Mouse (Mus musculus): ENCODE results near the gene Gm20388. TPM values are rescaled to one million over a fixed set of nuclear protein-coding genes. Genes with fewer than 3 reads are reported as not detected.

The Gm20388 gene
- polyA plus RNA-seq, 1 experiment from 2014 or later: not detected

DNA sequence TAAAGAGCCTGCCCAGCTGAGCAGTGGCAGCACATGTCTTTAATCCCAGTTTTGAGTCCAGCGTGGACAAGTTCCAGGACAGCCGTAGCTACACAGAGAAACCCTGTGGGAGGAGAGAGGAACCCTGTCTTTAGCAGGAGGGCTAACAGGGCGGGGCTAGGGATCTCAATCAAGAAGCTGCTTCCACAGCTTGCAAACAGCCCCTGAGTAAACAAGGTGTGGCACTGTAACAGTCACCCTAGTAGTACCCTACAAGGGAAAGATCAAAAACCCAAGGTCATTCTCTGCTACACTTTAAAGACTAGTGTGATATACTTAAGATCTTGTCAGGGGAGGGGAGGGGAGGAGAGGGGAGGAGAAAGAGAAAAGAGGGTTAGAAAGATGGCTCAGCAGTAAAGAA lies 3126.3 kb downstream of the Gm20388 start:
- Histone ChIP-seq H3K27me3 (ENCODE audit: control insufficient read depth, insufficient read depth, low read length) (no peaks in the 10 kb centered on the region), H3K4me1 (ENCODE audit: control insufficient read depth, insufficient read depth, low read length) (peaks cover 32% of the 10 kb centered on the region), H3K27ac (ENCODE audit: low read depth, low read length) (no peak overlapping the region), H3K9me3 (ENCODE audit: control insufficient read depth, low read length) (no peaks in the 10 kb centered on the region), H3K4me3 (ENCODE audit: low read depth, low read length) (no peak overlapping the region), H3K9ac (ENCODE audit: low read length) (no peak overlapping the region), H3K4me2 (no peak overlapping the region), H3K36me3 (ENCODE audit: control insufficient read depth, insufficient read depth, low read length) (no peaks in the 10 kb centered on the region)
- WGBS: 85% methylated on average over 3 of the region's 3 CpGs
- no peak for ATAC-seq (ENCODE audit: low FRiP score)
- DNase-seq (ENCODE audit: low spot score, missing footprints): peak; percentile 66

DNA sequence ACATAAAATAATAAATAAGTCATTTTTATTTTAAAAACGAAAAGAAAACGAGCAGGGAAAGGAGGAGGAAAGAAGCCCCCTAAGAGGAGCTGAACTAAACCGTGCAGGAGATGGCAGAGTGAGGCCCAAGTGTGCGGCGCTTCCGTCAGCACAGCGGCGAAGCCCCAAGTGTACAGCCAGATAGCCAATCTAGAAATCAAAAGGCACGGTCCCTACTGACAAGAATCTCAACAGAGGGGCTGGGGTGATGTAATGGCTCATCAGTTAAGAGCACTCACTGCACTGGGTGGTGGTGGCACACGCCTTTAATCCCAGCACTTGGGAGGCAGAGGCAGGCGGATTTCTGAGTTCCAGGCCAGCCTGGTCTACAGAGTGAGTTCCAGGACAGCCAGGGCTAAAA lies 3126.8 kb downstream of the Gm20388 start:
- H3K27me3 ChIP-seq (ENCODE audit: control insufficient read depth, insufficient read depth, low read length): no peaks in the 10 kb centered on the region
- no peaks in the 10 kb centered on the region for H3K36me3 ChIP-seq (ENCODE audit: control insufficient read depth, insufficient read depth, low read length)
- H3K9ac ChIP-seq (ENCODE audit: low read length): no peak overlapping the region
- H3K4me2 ChIP-seq: no peak overlapping the region
- 90% methylated on average over 11 of the region's 11 CpGs for WGBS
- no peak overlapping the region for H3K4me3 ChIP-seq (ENCODE audit: low read depth, low read length)
- ATAC-seq (ENCODE audit: low FRiP score): no peak
- H3K27ac ChIP-seq (ENCODE audit: low read depth, low read length): no peak overlapping the region
- DNase-seq (ENCODE audit: low spot score, missing footprints): no peak
- H3K4me1 ChIP-seq (ENCODE audit: control insufficient read depth, insufficient read depth, low read length): peaks cover 30% of the 10 kb centered on the region
- no peaks in the 10 kb centered on the region for H3K9me3 ChIP-seq (ENCODE audit: control insufficient read depth, low read length)

DNA sequence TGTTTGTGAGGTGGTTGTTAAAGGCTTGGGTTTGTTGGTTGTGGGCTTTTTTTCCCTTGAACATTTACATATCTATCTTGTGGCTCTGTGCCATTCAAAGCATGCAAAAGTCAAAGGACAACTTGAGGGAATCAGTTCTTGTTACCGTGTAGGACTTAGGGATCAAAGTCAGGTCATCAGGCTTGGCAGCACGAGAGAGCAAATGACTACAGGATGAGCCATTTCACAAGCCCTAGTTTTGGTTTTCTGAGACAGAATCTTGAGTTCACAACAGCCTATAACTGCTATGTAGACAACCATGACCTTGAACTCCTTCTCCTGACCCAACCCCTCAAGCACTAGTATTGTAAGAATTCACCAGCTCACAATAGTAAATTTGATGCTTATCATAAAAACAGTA lies 3127.7 kb downstream of the Gm20388 start:
- no peak for DNase-seq (ENCODE audit: low spot score, missing footprints)
- H3K27me3 ChIP-seq (ENCODE audit: control insufficient read depth, insufficient read depth, low read length): no peaks in the 10 kb centered on the region
- H3K4me1 ChIP-seq (ENCODE audit: control insufficient read depth, insufficient read depth, low read length): peaks cover 33% of the 10 kb centered on the region
- no peak for ATAC-seq (ENCODE audit: low FRiP score)
- H3K9me3 ChIP-seq (ENCODE audit: control insufficient read depth, low read length): no peaks in the 10 kb centered on the region
- H3K27ac ChIP-seq (ENCODE audit: low read depth, low read length): no peak overlapping the region
- no peak overlapping the region for H3K9ac ChIP-seq (ENCODE audit: low read length)
- no peak overlapping the region for H3K4me3 ChIP-seq (ENCODE audit: low read depth, low read length)
- WGBS: 65% methylated on average over 2 of the region's 2 CpGs
- no peaks in the 10 kb centered on the region for H3K36me3 ChIP-seq (ENCODE audit: control insufficient read depth, insufficient read depth, low read length)
- no peak overlapping the region for H3K4me2 ChIP-seq

DNA sequence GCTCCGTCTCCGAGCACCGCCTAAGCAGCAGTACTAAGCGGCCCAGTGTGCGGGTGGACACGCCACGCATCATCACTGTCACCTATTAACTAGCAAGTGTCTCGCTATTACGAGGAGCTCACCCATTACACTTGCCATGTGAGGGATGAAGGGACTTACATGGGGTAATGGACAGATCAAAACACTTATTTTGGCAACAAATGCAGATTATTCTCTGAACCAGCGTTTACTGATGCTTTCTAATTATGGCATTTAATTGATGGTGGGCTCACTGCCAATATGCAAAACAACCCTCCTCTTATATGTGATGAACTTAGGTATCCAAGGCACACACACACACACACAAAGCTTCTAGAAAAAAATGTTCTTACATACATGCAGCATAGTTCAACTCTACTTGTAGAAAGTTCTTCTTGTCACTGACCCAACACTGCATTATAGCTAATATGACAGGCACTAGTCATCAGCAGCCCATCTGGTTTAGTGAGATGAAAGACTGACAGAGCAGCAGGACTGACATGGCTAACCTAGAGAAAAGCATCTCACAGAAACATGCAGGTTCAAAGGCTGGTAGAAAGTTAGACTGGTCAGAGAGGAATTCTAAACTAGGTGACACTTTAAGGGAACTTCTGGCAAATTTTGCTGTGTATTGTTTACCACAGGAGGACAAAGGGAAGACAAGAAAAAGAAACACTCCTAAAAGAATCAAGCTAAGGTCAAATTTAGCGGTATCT lies 3128.9 kb downstream of the Gm20388 start:
- Histone ChIP-seq H3K9me3 (ENCODE audit: control insufficient read depth, low read length) (no peaks in the 10 kb centered on the region), H3K9ac (ENCODE audit: low read length) (peak overlapping the region; percentile 99), H3K27ac (ENCODE audit: low read depth, low read length) (no peak overlapping the region; the same call in 1 of the 2 replicates), H3K4me1 (ENCODE audit: control insufficient read depth, insufficient read depth, low read length) (peaks cover 35% of the 10 kb centered on the region), H3K4me2 (peak overlapping the region; percentile 80), H3K4me3 (ENCODE audit: low read depth, low read length) (peak overlapping the region; percentile 100; the same call in 1 of the 2 replicates), H3K36me3 (ENCODE audit: control insufficient read depth, insufficient read depth, low read length) (no peaks in the 10 kb centered on the region), H3K27me3 (ENCODE audit: control insufficient read depth, insufficient read depth, low read length) (no peaks in the 10 kb centered on the region)
- DNase-seq (ENCODE audit: low spot score, missing footprints) (peak; percentile 91), ATAC-seq (ENCODE audit: low FRiP score) (no peak)
- WGBS: 53% methylated on average over 11 of the region's 11 CpGs

DNA sequence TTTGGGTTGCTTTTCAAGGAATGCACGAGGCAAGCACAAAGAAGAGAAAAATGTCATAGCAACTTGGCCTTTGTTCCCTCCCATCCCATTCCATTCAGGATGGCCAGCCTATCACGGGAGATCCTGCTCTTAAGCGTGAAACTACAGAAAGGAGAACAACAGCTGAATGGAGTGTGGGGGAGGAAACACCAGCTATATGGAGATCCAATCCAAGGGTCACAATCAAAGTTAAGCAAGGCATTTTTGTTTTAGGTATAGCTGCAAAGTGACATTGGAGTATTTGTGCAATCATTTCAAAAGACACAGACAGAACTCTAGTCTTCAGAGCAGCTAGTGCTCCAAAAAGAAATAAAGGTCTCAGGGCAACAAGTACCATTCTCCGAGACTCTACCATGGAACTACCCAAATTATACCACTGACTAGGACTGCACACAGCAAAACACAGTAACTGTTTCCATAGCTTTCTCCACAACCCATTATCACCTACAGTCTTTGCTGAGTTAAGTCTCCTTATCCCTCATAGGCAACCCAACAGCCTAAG lies 3129.5 kb downstream of the Gm20388 start:
- peaks cover 35% of the 10 kb centered on the region for H3K4me1 ChIP-seq (ENCODE audit: control insufficient read depth, insufficient read depth, low read length)
- no peak for ATAC-seq (ENCODE audit: low FRiP score)
- peak overlapping the region; percentile 99 for H3K9ac ChIP-seq (ENCODE audit: low read length)
- no peaks in the 10 kb centered on the region for H3K36me3 ChIP-seq (ENCODE audit: control insufficient read depth, insufficient read depth, low read length)
- peak; percentile 90 for DNase-seq (ENCODE audit: low spot score, missing footprints)
- H3K4me3 ChIP-seq (ENCODE audit: low read depth, low read length): peak overlapping the region; percentile 100
- H3K27ac ChIP-seq (ENCODE audit: low read depth, low read length): peak overlapping the region; percentile 93
- no peaks in the 10 kb centered on the region for H3K27me3 ChIP-seq (ENCODE audit: control insufficient read depth, insufficient read depth, low read length)
- 3% methylated on average over 4 of the region's 4 CpGs for WGBS
- H3K9me3 ChIP-seq (ENCODE audit: control insufficient read depth, low read length): no peaks in the 10 kb centered on the region
- H3K4me2 ChIP-seq: peak overlapping the region; percentile 80

DNA sequence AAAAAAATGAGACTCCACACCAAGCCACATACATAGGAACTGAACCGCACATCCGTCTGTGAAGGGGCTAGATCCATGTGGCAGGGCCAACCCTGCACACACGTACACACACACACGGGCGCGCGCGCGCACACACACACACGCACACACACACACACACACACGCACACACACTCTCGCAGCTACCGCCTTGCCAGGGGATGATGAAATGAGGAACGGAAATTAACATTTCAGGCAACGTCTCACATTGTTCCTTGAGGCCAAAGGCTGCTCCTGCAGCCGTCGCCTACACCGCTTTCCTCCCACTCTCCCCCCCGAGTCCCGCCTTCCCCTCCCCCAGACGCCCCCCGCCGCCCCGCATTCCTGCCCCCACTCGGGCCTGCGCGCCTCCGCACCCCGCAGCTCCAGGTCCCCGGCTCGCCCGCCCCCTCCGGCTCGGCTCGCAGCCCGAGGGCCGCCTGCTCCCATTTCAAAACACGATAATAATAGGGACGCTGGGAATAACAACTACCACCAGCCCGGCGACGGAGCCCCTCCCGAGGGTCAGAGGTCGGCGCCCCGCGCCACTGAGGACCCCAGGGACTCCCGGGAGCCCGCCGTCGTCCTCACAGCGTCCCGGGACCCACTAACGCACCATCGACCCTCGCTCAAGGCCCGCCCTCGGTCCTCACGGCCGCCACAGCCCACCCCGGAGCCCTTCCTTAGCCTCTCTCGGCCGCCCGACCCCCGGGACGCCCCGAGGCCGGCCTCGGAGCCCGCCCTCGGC lies 3130.6 kb downstream of the Gm20388 start:
- WGBS: 0% methylated on average over 68 of the region's 71 CpGs
- peaks cover 35% of the 10 kb centered on the region for H3K4me1 ChIP-seq (ENCODE audit: control insufficient read depth, insufficient read depth, low read length)
- peak overlapping the region; percentile 80 for H3K4me2 ChIP-seq
- H3K4me3 ChIP-seq (ENCODE audit: low read depth, low read length): peak overlapping the region; percentile 100
- peak; percentile 96 for DNase-seq (ENCODE audit: low spot score, missing footprints)
- no peaks in the 10 kb centered on the region for H3K9me3 ChIP-seq (ENCODE audit: control insufficient read depth, low read length)
- H3K9ac ChIP-seq (ENCODE audit: low read length): peak overlapping the region; percentile 99
- H3K27me3 ChIP-seq (ENCODE audit: control insufficient read depth, insufficient read depth, low read length): no peaks in the 10 kb centered on the region
- H3K27ac ChIP-seq (ENCODE audit: low read depth, low read length): peak overlapping the region; percentile 93
- ATAC-seq (ENCODE audit: low FRiP score): peak; percentile 15; the same call in 1 of the 2 replicates
- no peaks in the 10 kb centered on the region for H3K36me3 ChIP-seq (ENCODE audit: control insufficient read depth, insufficient read depth, low read length)

DNA sequence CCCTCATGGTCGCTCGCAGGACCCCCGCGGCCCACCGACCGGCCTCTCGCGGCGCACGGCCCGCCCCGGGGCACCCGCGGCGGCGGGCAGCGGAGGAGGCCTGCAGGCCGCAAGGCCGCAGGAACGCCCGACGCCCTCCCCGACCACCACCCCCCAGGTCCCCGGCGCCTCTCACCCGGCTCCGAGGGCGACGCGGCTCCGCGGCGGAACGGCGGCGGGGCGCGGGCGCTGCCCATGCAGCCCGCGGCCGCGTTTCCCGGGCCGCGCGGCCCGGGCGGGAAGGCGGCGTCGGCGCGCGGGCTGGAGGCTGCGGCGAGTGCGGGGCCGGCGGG lies 3131.1 kb downstream of the Gm20388 start:
- H3K4me2 ChIP-seq: peak overlapping the region; percentile 80
- no peaks in the 10 kb centered on the region for H3K27me3 ChIP-seq (ENCODE audit: control insufficient read depth, insufficient read depth, low read length)
- 1% methylated on average over 48 of the region's 60 CpGs for WGBS
- H3K27ac ChIP-seq (ENCODE audit: low read depth, low read length): peak overlapping the region; percentile 93
- no peak for ATAC-seq (ENCODE audit: low FRiP score)
- H3K36me3 ChIP-seq (ENCODE audit: control insufficient read depth, insufficient read depth, low read length): no peaks in the 10 kb centered on the region
- H3K9ac ChIP-seq (ENCODE audit: low read length): peak overlapping the region; percentile 99
- H3K4me3 ChIP-seq (ENCODE audit: low read depth, low read length): peak overlapping the region; percentile 100
- DNase-seq (ENCODE audit: low spot score, missing footprints): no peak
- H3K9me3 ChIP-seq (ENCODE audit: control insufficient read depth, low read length): no peaks in the 10 kb centered on the region
- peaks cover 35% of the 10 kb centered on the region for H3K4me1 ChIP-seq (ENCODE audit: control insufficient read depth, insufficient read depth, low read length)

DNA sequence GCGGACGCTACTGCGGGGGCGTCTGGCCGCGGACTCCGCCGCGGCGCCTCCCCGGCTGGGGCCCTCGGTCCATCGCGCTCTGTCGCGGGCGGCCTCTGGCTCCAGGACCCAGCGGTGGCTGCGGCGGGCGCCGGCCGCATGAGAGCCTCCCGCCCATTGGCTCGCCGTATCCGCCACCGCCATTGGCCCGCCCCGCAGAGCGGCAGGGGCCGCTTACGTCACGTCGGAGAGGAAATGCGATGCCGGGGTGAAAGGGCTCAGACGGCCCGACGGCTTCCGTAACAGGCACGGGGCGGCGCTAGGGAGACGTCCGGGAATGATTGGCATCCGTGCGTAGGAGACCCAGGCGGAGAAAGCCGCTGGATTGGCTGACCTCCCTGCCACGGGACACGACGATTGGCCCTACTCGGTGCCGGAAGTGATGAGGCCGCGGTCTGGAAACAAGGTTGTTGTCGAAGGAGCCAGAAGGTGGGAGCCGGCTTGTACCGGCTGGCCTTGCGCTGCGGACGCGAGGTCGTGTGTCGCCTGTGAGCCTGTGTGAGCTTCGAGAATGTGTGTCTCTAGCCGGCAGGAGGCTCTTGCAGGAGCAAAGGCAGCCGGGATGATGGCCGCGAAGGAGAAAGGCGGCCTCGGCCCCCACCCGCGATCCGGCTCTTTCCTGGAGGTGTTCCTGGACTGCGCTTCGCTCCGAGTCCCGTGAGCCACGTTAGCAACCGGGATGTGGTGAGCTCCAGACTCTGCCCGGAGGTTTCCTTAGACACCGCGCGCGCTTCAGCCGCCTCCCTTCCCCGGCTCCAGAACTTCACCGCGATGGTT lies 3131.7 kb downstream of the Gm20388 start, which contains the start of gene Ankrd11:
Ankrd11 (minus strand) TSS at position 120 of the 816 bp plus-strand sequence.
- peak within 1 kb of the TSS; percentile 100 for H3K4me3 ChIP-seq (ENCODE audit: low read depth, low read length)
- DNase-seq (ENCODE audit: low spot score, missing footprints) (peak; percentile 99), ATAC-seq (ENCODE audit: low FRiP score) (peak; percentile 97)
- H3K9ac ChIP-seq (ENCODE audit: low read length): peak within 1 kb of the TSS; percentile 99
- under 1% methylated on average over 90 of the region's 91 CpGs for WGBS
- peaks cover 33% of the 10 kb centered on the region for H3K4me1 ChIP-seq (ENCODE audit: control insufficient read depth, insufficient read depth, low read length)
- H3K27ac ChIP-seq (ENCODE audit: low read depth, low read length): peak within 1 kb of the TSS; percentile 93
- H3K36me3 ChIP-seq (ENCODE audit: control insufficient read depth, insufficient read depth, low read length): no peaks in the 10 kb centered on the region
- peak within 1 kb of the TSS; percentile 80 for H3K4me2 ChIP-seq
- H3K9me3 ChIP-seq (ENCODE audit: control insufficient read depth, low read length): no peaks in the 10 kb centered on the region
- no peaks in the 10 kb centered on the region for H3K27me3 ChIP-seq (ENCODE audit: control insufficient read depth, insufficient read depth, low read length)

All from midbrain, embryonic 11.5 days (tissue).